Mouse (Mus musculus): Measurements from ENCODE around the gene Hspb6. TPM values are rescaled to one million over a fixed set of nuclear protein-coding genes. Genes with fewer than 3 reads are reported as not detected.

The Hspb6 gene
- polyA plus RNA-seq, 1 experiment: 6.4 TPM

GRCm38 (mm10) chr7:30602583-30602982 lies 50.6 kb downstream of the Hspb6 start:
- H3K36me3 ChIP-seq (ENCODE audit: control insufficient read depth, insufficient read depth, low read length, poor library complexity, severe bottlenecking): no peaks in the 10 kb centered on the region
- TF ChIP-seq CTCF (IDR thresholded peaks at IDR 0.05; ENCODE audit: low read depth, low read length): no peak
- TF ChIP-seq EP300 (IDR thresholded peaks at IDR 0.05; ENCODE audit: insufficient read depth, low read depth, low read length): peak; percentile 96
- H3K9me3 ChIP-seq (replicated peaks; ENCODE audit: control insufficient read depth, insufficient read depth, low read length, poor library complexity, severe bottlenecking): no peaks in the 10 kb centered on the region
- no peaks in the 10 kb centered on the region for H3K27me3 ChIP-seq (ENCODE audit: control insufficient read depth, insufficient read depth, low read length, poor library complexity, severe bottlenecking)
- H3K27ac ChIP-seq (ENCODE audit: insufficient read depth, low read length): peak overlapping the region; percentile 82
- H3K4me1 ChIP-seq (ENCODE audit: control insufficient read depth, insufficient read depth, low read length): peaks cover 15% of the 10 kb centered on the region
- H3K4me3 ChIP-seq (ENCODE audit: low read depth, low read length): peak overlapping the region; percentile 9; the same call in 1 of the 2 replicates
- no peak overlapping the region for H3K9ac ChIP-seq (ENCODE audit: low read depth, poor library complexity, severe bottlenecking)

DNA sequence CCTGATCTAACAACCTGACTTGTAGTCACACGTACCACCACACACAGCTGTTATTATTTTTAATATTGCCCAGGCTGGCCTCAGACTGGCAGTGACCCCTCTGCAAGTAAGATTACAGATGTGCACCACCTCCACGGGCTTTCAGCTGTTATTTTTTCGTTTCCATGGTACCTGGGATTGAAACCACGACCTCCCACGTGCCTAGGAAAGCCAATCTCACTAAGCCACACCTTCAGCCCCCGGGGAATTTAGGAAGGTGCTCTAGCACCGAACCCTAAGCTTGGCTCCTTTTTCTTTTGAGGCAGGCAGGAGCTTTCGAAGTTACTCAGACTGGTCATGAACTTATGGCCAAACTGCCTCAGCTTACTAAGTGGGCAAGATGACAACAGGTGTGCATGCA lies 52.4 kb downstream of the Hspb6 start:
- no peak for TF ChIP-seq CTCF (IDR thresholded peaks at IDR 0.05; ENCODE audit: low read depth, low read length)
- no peak for TF ChIP-seq POLR2A (IDR thresholded peaks at IDR 0.05; ENCODE audit: insufficient read depth, low read length)
- TF ChIP-seq EP300 (IDR thresholded peaks at IDR 0.05; ENCODE audit: insufficient read depth, low read depth, low read length): no peak
- Histone ChIP-seq H3K27me3 (ENCODE audit: control insufficient read depth, insufficient read depth, low read length, poor library complexity, severe bottlenecking) (no peaks in the 10 kb centered on the region), H3K4me1 (ENCODE audit: control insufficient read depth, insufficient read depth, low read length) (peaks cover 15% of the 10 kb centered on the region), H3K9ac (ENCODE audit: low read depth, poor library complexity, severe bottlenecking) (no peak overlapping the region), H3K27ac (ENCODE audit: insufficient read depth, low read length) (peak overlapping the region; percentile 43), H3K9me3 (replicated peaks; ENCODE audit: control insufficient read depth, insufficient read depth, low read length, poor library complexity, severe bottlenecking) (no peaks in the 10 kb centered on the region), H3K36me3 (ENCODE audit: control insufficient read depth, insufficient read depth, low read length, poor library complexity, severe bottlenecking) (no peaks in the 10 kb centered on the region), H3K4me3 (ENCODE audit: low read depth, low read length) (no peak overlapping the region)

DNA sequence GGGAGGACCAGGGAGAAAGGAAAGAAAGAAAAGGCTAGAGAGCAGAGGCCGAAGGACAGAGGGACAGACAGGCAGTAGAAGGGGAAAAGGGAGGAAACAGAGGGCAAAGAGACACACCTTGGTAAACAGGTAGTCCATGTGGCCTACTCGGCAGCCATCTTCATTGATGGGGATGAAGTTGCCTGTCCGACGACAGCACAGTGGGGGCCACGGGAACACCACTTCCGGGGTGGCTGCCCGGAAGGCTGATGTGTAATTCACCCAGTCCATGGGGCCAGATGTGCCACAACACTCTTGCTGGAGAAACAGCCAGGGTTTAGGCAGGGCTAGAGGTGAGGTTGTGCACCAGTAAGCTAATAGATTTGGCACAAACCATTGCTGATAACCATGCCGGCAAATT lies 53.0 kb downstream of the Hspb6 start:
- H3K4me3 ChIP-seq (ENCODE audit: low read depth, low read length): no peak overlapping the region
- TF ChIP-seq CTCF (IDR thresholded peaks at IDR 0.05; ENCODE audit: low read depth, low read length) (no peak), POLR2A (IDR thresholded peaks at IDR 0.05; ENCODE audit: insufficient read depth, low read length) (no peak), EP300 (IDR thresholded peaks at IDR 0.05; ENCODE audit: insufficient read depth, low read depth, low read length) (no peak)
- no peaks in the 10 kb centered on the region for H3K36me3 ChIP-seq (ENCODE audit: control insufficient read depth, insufficient read depth, low read length, poor library complexity, severe bottlenecking)
- peaks cover 15% of the 10 kb centered on the region for H3K4me1 ChIP-seq (ENCODE audit: control insufficient read depth, insufficient read depth, low read length)
- no peak overlapping the region for H3K9ac ChIP-seq (ENCODE audit: low read depth, poor library complexity, severe bottlenecking)
- peak overlapping the region; percentile 43 for H3K27ac ChIP-seq (ENCODE audit: insufficient read depth, low read length)
- no peaks in the 10 kb centered on the region for H3K27me3 ChIP-seq (ENCODE audit: control insufficient read depth, insufficient read depth, low read length, poor library complexity, severe bottlenecking)
- H3K9me3 ChIP-seq (replicated peaks; ENCODE audit: control insufficient read depth, insufficient read depth, low read length, poor library complexity, severe bottlenecking): no peaks in the 10 kb centered on the region

Other genes with a start within 250 kb of the Hspb6 start
- gene Alkbh6, start 243.5 kb upstream of the Hspb6 start, polyA plus RNA-seq (2011; ENCODE audit: insufficient read depth, insufficient read length, low read depth, missing spikeins): 25.3 and 29.5 TPM in 2 replicates
- 41.6 and 43.7 TPM in 2 replicates for gene Syne4, start 237.4 kb upstream of the Hspb6 start, polyA plus RNA-seq (2011; ENCODE audit: insufficient read depth, insufficient read length, low read depth, missing spikeins)
- 0.52 and 0.58 TPM in 2 replicates for gene E130208F15Rik, start 230.4 kb upstream of the Hspb6 start, polyA plus RNA-seq (2011; ENCODE audit: insufficient read depth, insufficient read length, low read depth, missing spikeins)
- 5.6 and 7.3 TPM in 2 replicates for gene Sdhaf1, start 228.3 kb upstream of the Hspb6 start, polyA plus RNA-seq (2011; ENCODE audit: insufficient read depth, insufficient read length, low read depth, missing spikeins)
- gene Lrfn3, start 189.4 kb upstream of the Hspb6 start, polyA plus RNA-seq (2011; ENCODE audit: insufficient read depth, insufficient read length, low read depth, missing spikeins): 4.2 and 6.3 TPM in 2 replicates
- gene Tyrobp, start 138.4 kb upstream of the Hspb6 start, polyA plus RNA-seq (2011; ENCODE audit: insufficient read depth, insufficient read length, low read depth, missing spikeins): not detected in 2 replicates
- not detected in 2 replicates for gene Hcst, start 132.3 kb upstream of the Hspb6 start, polyA plus RNA-seq (2011; ENCODE audit: insufficient read depth, insufficient read length, low read depth, missing spikeins)
- 4.1 TPM in 2 replicates for gene Nfkbid, start 130.4 kb upstream of the Hspb6 start, polyA plus RNA-seq (2011; ENCODE audit: insufficient read depth, insufficient read length, low read depth, missing spikeins)
- 70.6 and 78.2 TPM in 2 replicates for gene Aplp1, start 106.6 kb upstream of the Hspb6 start, polyA plus RNA-seq (2011; ENCODE audit: insufficient read depth, insufficient read length, low read depth, missing spikeins)
- 5.8 and 9.4 TPM in 2 replicates for gene Kirrel2, start 94.5 kb upstream of the Hspb6 start, polyA plus RNA-seq (2011; ENCODE audit: insufficient read depth, insufficient read length, low read depth, missing spikeins)
- gene Nphs1, start 93.9 kb upstream of the Hspb6 start, polyA plus RNA-seq (2011; ENCODE audit: insufficient read depth, insufficient read length, low read depth, missing spikeins): 27.5 and 30.9 TPM in 2 replicates
- gene Prodh2, start 58.6 kb upstream of the Hspb6 start, polyA plus RNA-seq (2011; ENCODE audit: insufficient read depth, insufficient read length, low read depth, missing spikeins): 0.58 TPM in 1 of 2 replicates, not detected in the other
- gene Arhgap33, start 17.1 kb upstream of the Hspb6 start, polyA plus RNA-seq (2011; ENCODE audit: insufficient read depth, insufficient read length, low read depth, missing spikeins): 6.0 and 6.5 TPM in 2 replicates
- 16.8 and 17.3 TPM in 2 replicates for gene Proser3, start 121 bp downstream of the Hspb6 start, polyA plus RNA-seq (2011; ENCODE audit: insufficient read depth, insufficient read length, low read depth, missing spikeins)
- gene Lin37, start 7.7 kb downstream of the Hspb6 start, polyA plus RNA-seq (2011; ENCODE audit: insufficient read depth, insufficient read length, low read depth, missing spikeins): 23.3 and 29.3 TPM in 2 replicates
- gene U2af1l4, start 11.1 kb downstream of the Hspb6 start, polyA plus RNA-seq (2011; ENCODE audit: insufficient read depth, insufficient read length, low read depth, missing spikeins): 50.9 and 73.9 TPM in 2 replicates
- gene Gm49396, start 11.2 kb downstream of the Hspb6 start, polyA plus RNA-seq (2011; ENCODE audit: insufficient read depth, insufficient read length, low read depth, missing spikeins): 1.8 and 1.9 TPM in 2 replicates
- gene Psenen, start 11.4 kb downstream of the Hspb6 start, polyA plus RNA-seq (2011; ENCODE audit: insufficient read depth, insufficient read length, low read depth, missing spikeins): 99.8 and 107 TPM in 2 replicates
- gene Igflr1, start 13.2 kb downstream of the Hspb6 start, polyA plus RNA-seq (2011; ENCODE audit: insufficient read depth, insufficient read length, low read depth, missing spikeins): 0.72 TPM in 1 of 2 replicates, not detected in the other
- gene Kmt2b, start 36.5 kb downstream of the Hspb6 start, polyA plus RNA-seq (2011; ENCODE audit: insufficient read depth, insufficient read length, low read depth, missing spikeins): 70.2 and 81.4 TPM in 2 replicates
- gene Zbtb32, start 46.7 kb downstream of the Hspb6 start, polyA plus RNA-seq (2011; ENCODE audit: insufficient read depth, insufficient read length, low read depth, missing spikeins): 20.3 and 22.7 TPM in 2 replicates
- 2.5 and 2.8 TPM in 2 replicates for gene Upk1a, start 60.7 kb downstream of the Hspb6 start, polyA plus RNA-seq (2011; ENCODE audit: insufficient read depth, insufficient read length, low read depth, missing spikeins)
- 540 and 569 TPM in 2 replicates for gene Cox6b1, start 74.0 kb downstream of the Hspb6 start, polyA plus RNA-seq (2011; ENCODE audit: insufficient read depth, insufficient read length, low read depth, missing spikeins)
- gene Etv2, start 83.7 kb downstream of the Hspb6 start, polyA plus RNA-seq (2011; ENCODE audit: insufficient read depth, insufficient read length, low read depth, missing spikeins): 2.8 and 3.3 TPM in 2 replicates
- gene Rbm42, start 98.1 kb downstream of the Hspb6 start, polyA plus RNA-seq (2011; ENCODE audit: insufficient read depth, insufficient read length, low read depth, missing spikeins): 42.3 and 47.0 TPM in 2 replicates
- gene Haus5, start 112.8 kb downstream of the Hspb6 start, polyA plus RNA-seq (2011; ENCODE audit: insufficient read depth, insufficient read length, low read depth, missing spikeins): 16.9 and 17.8 TPM in 2 replicates
- not detected in 2 replicates for gene Pmis2, start 119.4 kb downstream of the Hspb6 start, polyA plus RNA-seq (2011; ENCODE audit: insufficient read depth, insufficient read length, low read depth, missing spikeins)
- not detected in 2 replicates for gene 2200002J24Rik, start 146.7 kb downstream of the Hspb6 start, polyA plus RNA-seq (2011; ENCODE audit: insufficient read depth, insufficient read length, low read depth, missing spikeins)
- gene Atp4a, start 160.0 kb downstream of the Hspb6 start, polyA plus RNA-seq (2011; ENCODE audit: insufficient read depth, insufficient read length, low read depth, missing spikeins): 1.4 and 1.6 TPM in 2 replicates
- gene Tmem147, start 177.4 kb downstream of the Hspb6 start, polyA plus RNA-seq (2011; ENCODE audit: insufficient read depth, insufficient read length, low read depth, missing spikeins): 66.7 and 75.8 TPM in 2 replicates
- gene Gapdhs, start 191.5 kb downstream of the Hspb6 start, polyA plus RNA-seq (2011; ENCODE audit: insufficient read depth, insufficient read length, low read depth, missing spikeins): not detected in 2 replicates
- 12.4 and 14.6 TPM in 2 replicates for gene Sbsn, start 199.3 kb downstream of the Hspb6 start, polyA plus RNA-seq (2011; ENCODE audit: insufficient read depth, insufficient read length, low read depth, missing spikeins)
- gene Dmkn, start 211.6 kb downstream of the Hspb6 start, polyA plus RNA-seq (2011; ENCODE audit: insufficient read depth, insufficient read length, low read depth, missing spikeins): 0.70 and 0.99 TPM in 2 replicates
- gene Krtdap, start 235.7 kb downstream of the Hspb6 start, polyA plus RNA-seq (2011; ENCODE audit: insufficient read depth, insufficient read length, low read depth, missing spikeins): 5.0 and 9.1 TPM in 2 replicates